Mouse (Mus musculus) forebrain, embryonic 15.5 days (tissue): ENCODE results near the gene Fgfr2. TPM values are rescaled to one million over a fixed set of nuclear protein-coding genes. Genes with fewer than 3 reads are reported as not detected.
A peak's percentile ranks its signal among the peaks of the same experiment; 100 is the strongest.

Experiments used
- ATAC-seq: fragments of 200-750 bp; cut with Nextera tagmentation; replicated peaks from 2 replicates; pipeline ENCODE4 v1.8.0; 2017; ENCODE audit warnings: mild to moderate bottlenecking, moderate TSS enrichment, moderate library complexity
- H3K27ac ChIP-seq: fragments of 300-500 bp; sonication (generic); replicated peaks from 2 replicates; pipeline ENCODE4 v1.5.1; 2015; ENCODE audit warnings: mild to moderate bottlenecking, inconsistent platforms
- H3K27me3 ChIP-seq: fragments of 300-500 bp; sonication (generic); 2 replicates; pipeline ENCODE4 v1.6.1; 2015; ENCODE audit warnings: inconsistent platforms
- H3K36me3 ChIP-seq: fragments of 300-500 bp; sonication (generic); 2 replicates; pipeline ENCODE4 v1.6.1; 2015; ENCODE audit warnings: mild to moderate bottlenecking, inconsistent platforms
- H3K4me1 ChIP-seq: fragments of 300-500 bp; sonication (generic); 2 replicates; pipeline ENCODE4 v1.6.1; 2015; ENCODE audit warnings: inconsistent platforms
- H3K4me2 ChIP-seq: fragments of 300-500 bp; sonication (generic); replicated peaks from 2 replicates; pipeline ENCODE4 v1.6.1; 2015; ENCODE audit warnings: mild to moderate bottlenecking, inconsistent platforms
- H3K4me3 ChIP-seq: fragments of 300-500 bp; sonication (generic); 2 replicates; pipeline ENCODE4 v1.5.1; 2015; ENCODE audit warnings: mild to moderate bottlenecking, inconsistent platforms
- H3K9ac ChIP-seq: fragments of 300-500 bp; sonication (generic); replicated peaks from 2 replicates; pipeline ENCODE4 v1.6.1; 2015; ENCODE audit warnings: mild to moderate bottlenecking, inconsistent platforms
- H3K9me3 ChIP-seq: fragments of 300-500 bp; sonication (generic); 2 replicates; pipeline ENCODE4 v1.6.1; 2016; ENCODE audit warnings: inconsistent platforms
- WGBS: fragments of 180-500 bp; shearing (Covaris S2); methylation state at CpG from one replicate; pipeline ENCODE4 v1.1.7; 2015; ENCODE audit warnings: mixed read lengths; 5-methylcytosine and 5-hydroxymethylcytosine counted together
- polyA plus RNA-seq: library from polyadenylated mRNA; unstranded; fragments of >200 nt; fragmentation: Nextera tagmentation; extraction: Ambion mirVana; gene quantifications from 2 replicates; pipeline ENCODE4 v1.2.1, GENCODE M21; 2015

Fgfr2 gene
- polyA plus RNA-seq, 1 experiment from 2014 or later: 48.1 TPM

DNA sequence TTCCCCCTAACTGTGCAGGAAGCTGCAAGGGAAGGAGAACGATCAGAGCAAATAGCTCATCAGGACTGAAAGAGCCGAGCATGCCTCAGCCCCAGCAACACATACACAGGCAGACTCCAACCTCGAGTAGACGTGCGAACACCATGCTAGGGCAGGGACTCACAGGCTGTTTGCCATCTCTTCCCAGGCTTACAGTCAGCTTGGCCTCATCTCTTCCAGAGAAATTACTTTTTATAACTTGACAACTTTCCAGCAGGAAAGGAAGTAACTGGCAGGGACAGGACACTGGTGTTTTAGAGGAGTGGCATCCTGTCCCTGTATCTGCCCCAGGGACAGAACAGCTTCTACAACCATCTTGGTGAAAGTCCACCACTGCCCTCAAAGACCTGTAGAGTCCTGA, 879.9 kb downstream of the Fgfr2 start:
- Histone ChIP-seq H3K4me1 (peaks cover 21% of the 10 kb centered on the region), H3K9ac (no peak overlapping the region), H3K27me3 (no peaks in the 10 kb centered on the region), H3K36me3 (peaks cover 7% of the 10 kb centered on the region; the same call in 1 of the 2 replicates), H3K9me3 (no peaks in the 10 kb centered on the region), H3K27ac (no peak overlapping the region), H3K4me2 (no peak overlapping the region), H3K4me3 (no peak overlapping the region)
- no peak for ATAC-seq
- WGBS: 86% methylated on average over 5 of the region's 5 CpGs

DNA sequence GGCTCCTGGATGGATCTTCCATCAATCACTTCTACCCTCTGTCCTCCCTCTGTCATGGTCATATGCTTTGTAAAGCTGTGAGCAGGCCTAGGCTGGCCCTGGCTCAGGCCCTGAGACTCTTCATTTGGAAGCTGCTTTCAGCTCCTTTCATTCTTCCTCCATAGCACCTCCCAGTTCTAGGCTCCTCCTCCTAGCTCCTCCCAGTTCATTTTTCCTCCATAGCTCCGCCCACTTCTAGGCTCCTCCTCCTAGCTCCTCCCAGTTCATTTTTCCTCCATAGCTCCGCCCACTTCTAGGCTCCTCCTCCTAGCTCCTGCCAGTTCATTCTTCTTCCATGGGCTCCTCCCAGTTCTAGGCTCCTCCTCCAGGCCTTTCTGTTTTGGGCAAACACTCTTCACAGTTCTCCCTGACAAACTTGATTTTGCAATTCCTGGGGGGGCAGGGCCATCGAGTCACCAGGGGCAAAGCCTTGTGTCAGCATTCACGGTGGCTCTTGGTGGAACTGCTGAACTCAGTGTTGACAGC, 880.5 kb downstream of the Fgfr2 start:
- H3K27me3 ChIP-seq: no peaks in the 10 kb centered on the region
- no peak overlapping the region for H3K27ac ChIP-seq
- peaks cover 10% of the 10 kb centered on the region; the same call in 1 of the 2 replicates for H3K36me3 ChIP-seq
- H3K9me3 ChIP-seq: no peaks in the 10 kb centered on the region
- H3K9ac ChIP-seq: no peak overlapping the region
- 68% methylated on average over 4 of the region's 4 CpGs for WGBS
- H3K4me1 ChIP-seq: peaks cover 16% of the 10 kb centered on the region
- ATAC-seq: 0 out of 2 replicates have a peak, but pooled peaks have one; percentile 20
- H3K4me2 ChIP-seq: no peak overlapping the region
- H3K4me3 ChIP-seq: no peak overlapping the region

DNA sequence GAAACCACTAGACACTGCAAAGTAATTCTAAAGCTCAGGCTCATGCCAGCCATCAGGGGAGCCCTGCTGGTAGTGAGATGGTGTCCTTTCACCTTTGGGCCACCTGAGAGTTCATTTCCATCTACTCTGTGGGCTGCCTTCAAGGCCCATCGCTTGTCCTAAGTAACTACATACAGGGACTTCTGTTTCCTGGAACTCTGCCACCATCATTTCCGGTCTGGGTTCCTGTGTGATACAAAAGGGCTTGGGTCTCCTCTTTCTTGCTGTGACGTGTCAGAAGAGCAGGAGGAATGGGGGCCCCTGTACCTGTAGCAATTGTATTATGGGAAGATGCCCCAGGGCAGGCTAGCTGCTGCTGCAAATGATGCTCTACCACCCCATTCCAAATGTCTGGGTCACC, 884.2 kb downstream of the Fgfr2 start:
- H3K27ac ChIP-seq: no peak overlapping the region
- no peak overlapping the region for H3K4me3 ChIP-seq
- H3K9me3 ChIP-seq: no peaks in the 10 kb centered on the region
- 0 out of 2 replicates have a peak, but pooled peaks cover 3% of the 10 kb centered on the region for H3K4me1 ChIP-seq
- no peak overlapping the region for H3K9ac ChIP-seq
- no peaks in the 10 kb centered on the region for H3K27me3 ChIP-seq
- WGBS: 86% methylated on average over 3 of the region's 3 CpGs
- ATAC-seq: no peak
- no peak overlapping the region for H3K4me2 ChIP-seq
- peaks cover 10% of the 10 kb centered on the region; the same call in 1 of the 2 replicates for H3K36me3 ChIP-seq

DNA sequence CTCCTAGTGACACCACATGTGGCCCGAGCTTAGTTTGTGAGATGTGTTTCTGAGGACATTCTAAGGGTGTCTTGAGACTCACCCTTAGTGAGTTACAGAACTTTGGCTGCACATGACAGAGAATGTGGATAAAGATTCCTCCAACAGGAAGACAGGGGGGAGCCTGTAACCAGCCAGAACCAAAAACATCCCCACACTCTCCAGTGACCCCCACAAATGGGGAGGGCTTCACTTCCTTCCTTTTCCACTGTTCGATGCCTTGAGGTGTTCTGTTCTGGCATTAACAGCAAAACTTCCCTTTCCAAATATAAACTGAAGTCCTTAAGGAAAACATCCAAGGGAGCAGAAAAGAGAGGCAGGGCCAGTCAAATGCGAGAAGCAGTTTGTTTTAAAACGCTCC, 886.0 kb downstream of the Fgfr2 start:
- WGBS: 85% methylated on average over 4 of the region's 4 CpGs
- Histone ChIP-seq H3K4me2 (no peak overlapping the region), H3K36me3 (peaks cover 10% of the 10 kb centered on the region; the same call in 1 of the 2 replicates), H3K9ac (no peak overlapping the region), H3K9me3 (no peaks in the 10 kb centered on the region), H3K4me1 (0 out of 2 replicates have a peak, but pooled peaks cover 3% of the 10 kb centered on the region), H3K4me3 (no peak overlapping the region), H3K27ac (no peak overlapping the region), H3K27me3 (no peaks in the 10 kb centered on the region)
- no peak for ATAC-seq

DNA sequence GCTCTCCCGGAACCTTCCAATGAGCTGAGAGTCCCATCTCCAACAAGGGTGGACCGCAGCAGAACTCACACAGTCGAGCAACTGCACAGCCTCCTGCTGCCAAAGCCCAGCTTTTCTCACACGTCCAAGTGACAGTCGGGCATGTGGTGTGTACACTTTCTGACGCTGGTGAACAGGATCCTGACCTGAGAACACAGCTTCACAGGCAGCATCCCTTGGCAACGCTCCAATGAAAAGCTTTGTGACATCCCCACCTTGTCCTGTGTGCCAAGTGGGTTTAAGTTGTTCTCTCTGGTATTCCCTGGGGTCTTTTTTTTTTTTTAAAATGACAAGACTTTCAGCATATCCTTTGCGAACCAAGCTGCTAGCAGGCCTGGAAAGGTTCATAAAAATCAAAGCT, 886.4 kb downstream of the Fgfr2 start:
- 67% methylated on average over 8 of the region's 8 CpGs for WGBS
- H3K27me3 ChIP-seq: no peaks in the 10 kb centered on the region

DNA sequence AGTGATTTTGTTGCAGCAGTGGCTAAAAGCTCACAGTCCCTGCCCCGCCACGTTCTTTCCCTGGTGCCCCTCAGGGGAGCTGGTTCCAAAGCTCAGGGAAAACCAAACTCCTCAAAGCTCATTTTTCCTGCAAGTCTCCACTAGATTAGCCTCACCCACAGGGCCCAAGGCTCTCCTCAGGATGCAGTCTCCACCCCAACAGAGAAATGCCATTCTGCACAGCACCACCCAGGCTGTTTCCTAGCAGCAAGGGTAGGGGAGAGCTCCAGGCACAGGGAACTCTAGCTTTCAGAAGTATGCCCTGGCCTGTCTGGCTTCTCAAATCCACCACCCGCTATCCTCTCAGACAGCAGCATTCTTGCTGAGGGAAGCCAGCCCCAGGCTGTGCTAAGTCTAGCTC, 888.9 kb downstream of the Fgfr2 start:
- no peak overlapping the region for H3K27ac ChIP-seq

More for the DNA sequence above, 886.4 kb downstream of the Fgfr2 start:
- H3K36me3 ChIP-seq: peaks cover 10% of the 10 kb centered on the region; the same call in 1 of the 2 replicates
- no peak for ATAC-seq
- 0 out of 2 replicates have a peak, but pooled peaks cover 3% of the 10 kb centered on the region for H3K4me1 ChIP-seq
- H3K9me3 ChIP-seq: no peaks in the 10 kb centered on the region
- H3K4me3 ChIP-seq: no peak overlapping the region
- no peak overlapping the region for H3K9ac ChIP-seq
- H3K27ac ChIP-seq: no peak overlapping the region; the same call in 1 of the 2 replicates
- H3K4me2 ChIP-seq: no peak overlapping the region

DNA sequence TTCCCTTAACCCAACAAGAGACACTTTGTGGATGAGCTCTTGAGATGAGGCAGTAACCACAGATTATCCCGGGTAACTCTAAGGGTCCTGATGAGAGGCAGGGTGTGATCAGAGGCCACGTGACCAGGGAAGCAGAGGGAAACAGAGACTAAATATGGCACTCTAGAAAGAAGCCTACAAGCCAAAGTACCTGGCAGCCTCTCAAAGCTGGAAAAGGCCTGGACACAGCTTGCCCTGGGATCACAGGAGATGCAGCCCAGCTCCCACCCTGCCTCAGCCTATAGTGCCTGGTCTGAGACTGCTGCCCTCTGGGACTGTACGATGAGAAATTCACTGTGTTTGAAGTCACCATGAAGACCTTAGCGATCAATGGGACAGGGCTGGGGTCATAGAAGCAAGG, 889.4 kb downstream of the Fgfr2 start:
- Histone ChIP-seq H3K27me3 (no peaks in the 10 kb centered on the region), H3K4me1 (0 out of 2 replicates have a peak, but pooled peaks cover 3% of the 10 kb centered on the region), H3K9ac (no peak overlapping the region), H3K36me3 (0 out of 2 replicates have a peak, but pooled peaks cover 2% of the 10 kb centered on the region), H3K27ac (no peak overlapping the region), H3K4me3 (no peak overlapping the region), H3K9me3 (no peaks in the 10 kb centered on the region), H3K4me2 (no peak overlapping the region)
- ATAC-seq: no peak
- 90% methylated on average over 4 of the region's 4 CpGs for WGBS

More for the DNA sequence above, 888.9 kb downstream of the Fgfr2 start:
- ATAC-seq: no peak
- WGBS: 66% methylated on average over 3 of the region's 3 CpGs
- Histone ChIP-seq H3K9ac (no peak overlapping the region), H3K9me3 (no peaks in the 10 kb centered on the region), H3K36me3 (peaks cover 6% of the 10 kb centered on the region; the same call in 1 of the 2 replicates), H3K4me3 (no peak overlapping the region), H3K4me1 (0 out of 2 replicates have a peak, but pooled peaks cover 3% of the 10 kb centered on the region), H3K4me2 (no peak overlapping the region), H3K27me3 (no peaks in the 10 kb centered on the region)

DNA sequence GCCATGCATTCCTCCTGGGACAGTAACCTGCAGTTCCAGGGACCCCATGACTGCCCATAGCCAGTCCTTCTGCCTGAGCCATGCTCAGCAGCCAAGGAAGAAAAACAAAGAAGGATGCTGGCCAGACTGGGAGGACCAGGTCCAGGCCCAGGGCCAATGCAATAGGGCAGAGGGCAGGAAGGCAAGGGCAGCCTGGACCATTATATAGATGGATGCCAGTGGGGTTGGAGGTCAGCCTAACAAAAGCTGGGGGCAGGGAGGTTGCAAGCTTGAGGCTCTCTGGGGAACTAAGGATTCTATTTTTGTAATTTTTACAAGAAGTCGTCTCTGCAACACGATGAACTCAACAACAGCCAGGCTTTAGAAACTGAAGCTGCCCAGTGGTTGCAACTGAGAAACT, 890.2 kb downstream of the Fgfr2 start:
- Histone ChIP-seq H3K9me3 (no peaks in the 10 kb centered on the region), H3K4me2 (no peak overlapping the region), H3K36me3 (no peaks in the 10 kb centered on the region), H3K4me1 (0 out of 2 replicates have a peak, but pooled peaks cover 3% of the 10 kb centered on the region), H3K27me3 (no peaks in the 10 kb centered on the region), H3K4me3 (no peak overlapping the region), H3K9ac (no peak overlapping the region), H3K27ac (no peak overlapping the region)
- ATAC-seq: no peak
- 55% methylated on average over 2 of the region's 2 CpGs for whole genome bisulfite sequencing

DNA sequence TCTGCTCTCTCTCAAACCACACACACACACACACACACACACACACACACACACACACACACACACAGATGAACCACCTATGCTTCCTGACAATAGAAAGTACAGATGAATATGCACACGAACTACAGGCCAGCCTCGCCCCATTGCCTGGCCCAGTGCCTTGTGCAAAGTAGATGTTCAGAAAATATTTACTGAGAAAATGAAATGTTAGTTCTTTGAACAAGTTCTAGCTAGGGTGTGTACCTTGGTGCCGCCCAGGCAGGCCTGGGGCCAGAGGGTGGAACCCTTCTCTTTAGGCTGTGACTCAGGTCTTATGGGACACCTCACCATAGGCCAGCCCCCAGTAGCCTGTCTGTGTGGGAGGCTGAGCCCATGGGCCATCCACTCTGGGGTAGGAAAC, 891.7 kb downstream of the Fgfr2 start:
- whole genome bisulfite sequencing: 97% methylated on average over 3 of the region's 3 CpGs
- H3K9me3 ChIP-seq: no peaks in the 10 kb centered on the region
- H3K27ac ChIP-seq: no peak overlapping the region
- ATAC-seq: no peak
- no peaks in the 10 kb centered on the region for H3K27me3 ChIP-seq
- no peaks in the 10 kb centered on the region for H3K4me1 ChIP-seq
- H3K36me3 ChIP-seq: no peaks in the 10 kb centered on the region
- no peak overlapping the region for H3K4me2 ChIP-seq
- no peak overlapping the region for H3K9ac ChIP-seq
- H3K4me3 ChIP-seq: no peak overlapping the region

DNA sequence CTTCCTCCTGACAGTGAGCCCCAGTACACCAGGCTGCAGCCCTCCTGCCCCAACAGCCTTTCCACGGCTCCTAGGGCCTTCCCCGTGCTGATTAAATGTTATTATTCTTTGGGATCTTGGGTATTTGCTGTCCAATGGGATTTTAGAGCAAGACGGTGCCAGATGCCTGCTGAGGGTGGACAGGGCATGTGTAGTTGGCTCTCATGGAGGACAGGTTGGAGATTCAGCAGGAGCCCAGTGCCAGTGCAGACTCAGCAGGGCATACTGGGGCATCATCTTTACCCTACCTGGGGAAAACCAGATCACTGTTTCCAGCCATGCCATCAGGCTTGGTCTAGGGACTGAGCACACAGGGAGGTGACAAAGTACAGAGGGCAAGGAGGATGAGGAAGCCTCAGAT, 892.2 kb downstream of the Fgfr2 start:
- ATAC-seq: no peak
- Histone ChIP-seq H3K4me3 (no peak overlapping the region), H3K27me3 (no peaks in the 10 kb centered on the region), H3K4me2 (no peak overlapping the region), H3K36me3 (no peaks in the 10 kb centered on the region), H3K4me1 (no peaks in the 10 kb centered on the region), H3K9me3 (no peaks in the 10 kb centered on the region), H3K9ac (no peak overlapping the region), H3K27ac (no peak overlapping the region)
- WGBS: 87% methylated on average over 3 of the region's 3 CpGs

DNA sequence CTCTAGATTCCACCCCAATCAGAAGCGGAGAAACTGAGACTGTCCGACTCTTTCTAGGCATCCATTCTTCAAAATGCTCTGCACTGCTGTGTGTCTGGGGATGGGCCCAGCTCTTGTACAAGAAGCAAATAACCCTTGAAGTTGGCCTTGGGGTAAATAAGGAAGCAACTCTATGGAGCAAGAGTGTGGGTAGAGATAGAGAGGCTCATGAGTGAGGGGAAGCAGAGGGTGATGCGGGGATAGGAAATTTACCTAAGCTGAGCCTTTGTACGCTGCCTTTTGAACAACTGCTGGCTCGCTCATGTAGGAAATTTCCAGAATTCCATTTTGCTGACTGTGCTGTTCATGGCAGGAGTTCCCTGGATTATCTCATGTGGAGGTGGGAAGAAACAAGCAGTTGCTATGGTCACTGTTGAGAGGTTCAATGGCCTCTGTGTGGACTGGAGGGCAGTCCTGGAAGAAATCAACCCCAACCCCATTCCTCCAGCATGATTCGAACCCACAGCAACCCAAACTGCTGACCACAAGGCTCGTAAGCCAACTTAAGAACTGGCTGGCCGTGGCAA, 896.0 kb downstream of the Fgfr2 start:
- WGBS: 86% methylated on average over 8 of the region's 8 CpGs
- no peaks in the 10 kb centered on the region for H3K36me3 ChIP-seq
- no peaks in the 10 kb centered on the region for H3K27me3 ChIP-seq
- no peak overlapping the region for H3K4me3 ChIP-seq
- peaks cover 13% of the 10 kb centered on the region for H3K4me1 ChIP-seq
- H3K4me2 ChIP-seq: no peak overlapping the region
- H3K9ac ChIP-seq: no peak overlapping the region
- ATAC-seq: peak; percentile 25; the same call in 1 of the 2 replicates
- H3K9me3 ChIP-seq: no peaks in the 10 kb centered on the region
- H3K27ac ChIP-seq: no peak overlapping the region

DNA sequence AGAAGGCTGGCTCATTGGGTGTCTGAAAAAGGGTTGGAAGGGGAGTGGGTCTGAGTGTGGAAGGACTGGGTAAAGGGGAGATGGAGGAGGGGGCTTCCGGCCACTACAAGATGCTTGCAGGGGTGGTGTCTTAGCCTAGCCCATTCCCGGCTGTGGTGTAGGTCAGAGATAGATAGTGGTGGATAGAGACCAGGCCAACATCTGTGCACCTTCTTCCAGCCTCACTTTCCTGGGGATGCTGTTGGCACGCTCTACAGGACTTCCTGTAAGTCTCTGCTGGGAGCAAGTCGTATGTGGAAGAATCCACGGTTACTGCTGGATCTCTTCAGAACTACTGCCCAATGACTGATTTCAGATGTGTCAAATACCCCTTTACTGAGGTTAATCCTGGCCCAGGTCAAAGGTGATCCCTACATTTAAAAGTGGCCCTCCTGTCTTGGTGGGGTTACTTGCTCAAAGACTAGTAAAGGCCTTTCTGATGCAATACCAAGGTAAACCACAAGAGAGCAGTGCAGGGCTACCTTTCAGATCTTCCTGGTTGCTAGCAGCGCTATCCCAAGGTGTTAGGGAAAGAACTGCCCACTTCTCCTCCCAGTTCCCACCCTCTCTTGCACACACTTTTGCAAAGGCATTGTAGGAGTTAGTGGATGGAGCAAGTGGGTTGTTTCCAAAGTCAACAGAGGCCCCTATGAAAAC, 896.6 kb downstream of the Fgfr2 start:
- peak; percentile 63 for ATAC-seq
- no peak overlapping the region for H3K4me3 ChIP-seq
- no peak overlapping the region for H3K27ac ChIP-seq
- no peak overlapping the region for H3K4me2 ChIP-seq
- no peaks in the 10 kb centered on the region for H3K9me3 ChIP-seq
- H3K4me1 ChIP-seq: peaks cover 13% of the 10 kb centered on the region
- no peaks in the 10 kb centered on the region for H3K36me3 ChIP-seq
- H3K9ac ChIP-seq: no peak overlapping the region
- no peaks in the 10 kb centered on the region for H3K27me3 ChIP-seq
- WGBS: 64% methylated on average over 6 of the region's 6 CpGs
